Mouse (Mus musculus): ENCODE results near the gene Rapgef1. TPM values are rescaled to one million over a fixed set of nuclear protein-coding genes. Genes with fewer than 3 reads are reported as not detected.

The Rapgef1 gene
- polyA plus RNA-seq, 1 experiment from 2014 or later = 17.3 TPM

DNA sequence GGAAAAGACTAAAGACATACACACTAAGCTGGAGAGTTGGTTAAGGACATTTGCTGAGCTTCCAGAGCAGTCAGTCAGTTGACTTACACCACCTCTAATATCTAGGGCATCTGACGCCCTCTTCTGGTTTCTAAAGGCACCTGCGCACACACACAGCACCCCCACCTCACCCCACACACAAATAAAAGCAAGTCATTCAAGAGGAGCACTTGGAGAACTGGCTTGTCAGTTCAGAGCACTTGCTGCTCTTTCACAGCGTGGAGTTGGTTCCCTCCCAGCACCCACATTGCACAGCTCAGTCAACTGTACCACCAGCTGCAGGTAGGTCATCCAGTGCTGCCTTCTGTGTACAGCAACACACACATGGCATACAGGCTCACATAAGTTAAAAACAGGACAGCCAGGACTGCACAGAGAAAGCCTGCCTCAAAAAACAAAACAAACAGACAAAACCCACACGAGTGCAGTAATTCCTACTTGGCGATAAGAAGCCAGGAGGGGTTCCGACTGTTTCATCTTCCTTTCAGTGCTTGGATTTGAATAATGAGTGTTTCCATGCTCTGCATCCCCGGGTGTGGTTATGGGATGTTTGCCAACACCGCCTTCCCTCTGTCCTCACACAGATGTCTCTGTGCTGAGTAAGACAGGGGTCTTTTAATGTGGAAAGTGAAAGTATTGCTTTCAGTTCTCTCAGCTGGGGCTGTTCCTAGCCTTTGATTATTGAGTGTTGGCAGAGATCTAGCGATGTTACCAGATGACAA lies 50.9 kb downstream of the Rapgef1 start:
- ATAC-seq = peak; percentile 55; the same call in 1 of the 2 replicates

DNA sequence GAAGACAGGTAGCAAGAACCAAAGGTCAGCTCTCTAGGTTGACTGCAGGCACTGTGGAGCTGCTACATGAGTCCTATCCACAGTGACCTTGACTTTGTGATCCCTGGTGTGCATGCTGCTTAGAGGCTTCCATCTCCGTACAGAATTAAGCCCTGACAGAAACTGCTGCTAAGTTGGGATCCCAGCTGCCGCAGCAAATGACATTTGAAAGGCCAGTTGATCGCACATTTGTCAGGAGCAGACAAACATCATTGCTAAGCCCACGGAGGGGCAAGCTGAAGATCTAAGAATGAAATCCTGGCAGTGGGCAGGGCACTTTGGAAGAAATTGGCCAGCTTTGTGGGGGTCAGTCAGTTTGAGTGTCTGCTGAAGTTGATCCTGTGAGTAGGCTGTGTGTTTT lies 51.9 kb downstream of the Rapgef1 start:
- Histone ChIP-seq H3K4me1 (ENCODE audit: control insufficient read depth, insufficient read depth, low read length) (peaks cover 27% of the 10 kb centered on the region), H3K4me2 (ENCODE audit: low read length) (no peak overlapping the region), H3K36me3 (ENCODE audit: control insufficient read depth, insufficient read depth, low read length) (no peaks in the 10 kb centered on the region), H3K4me3 (ENCODE audit: low read depth, low read length) (no peak overlapping the region), H3K9me3 (replicated peaks; ENCODE audit: control insufficient read depth, low read length) (no peaks in the 10 kb centered on the region), H3K27me3 (replicated peaks; ENCODE audit: control insufficient read depth, insufficient read depth, low read length) (no peaks in the 10 kb centered on the region), H3K9ac (ENCODE audit: low read length) (no peak overlapping the region), H3K27ac (ENCODE audit: low read depth, low read length) (no peak overlapping the region)
- ATAC-seq = no peak
- DNase-seq (ENCODE audit: low spot score) = no peak
- 80% methylated on average over 4 of the region's 4 CpGs for WGBS

More for the DNA sequence above, 50.9 kb downstream of the Rapgef1 start:
- Histone ChIP-seq H3K9me3 (replicated peaks; ENCODE audit: control insufficient read depth, low read length) (no peaks in the 10 kb centered on the region), H3K36me3 (ENCODE audit: control insufficient read depth, insufficient read depth, low read length) (no peaks in the 10 kb centered on the region), H3K27me3 (replicated peaks; ENCODE audit: control insufficient read depth, insufficient read depth, low read length) (no peaks in the 10 kb centered on the region), H3K9ac (ENCODE audit: low read length) (no peak overlapping the region), H3K4me2 (ENCODE audit: low read length) (no peak overlapping the region), H3K4me3 (ENCODE audit: low read depth, low read length) (no peak overlapping the region), H3K4me1 (ENCODE audit: control insufficient read depth, insufficient read depth, low read length) (peaks cover 27% of the 10 kb centered on the region), H3K27ac (ENCODE audit: low read depth, low read length) (peak overlapping the region; percentile 10; the same call in 1 of the 2 replicates)
- DNase-seq (ENCODE audit: low spot score) = peak; percentile 76
- WGBS = 31% methylated on average over 9 of the region's 9 CpGs

DNA sequence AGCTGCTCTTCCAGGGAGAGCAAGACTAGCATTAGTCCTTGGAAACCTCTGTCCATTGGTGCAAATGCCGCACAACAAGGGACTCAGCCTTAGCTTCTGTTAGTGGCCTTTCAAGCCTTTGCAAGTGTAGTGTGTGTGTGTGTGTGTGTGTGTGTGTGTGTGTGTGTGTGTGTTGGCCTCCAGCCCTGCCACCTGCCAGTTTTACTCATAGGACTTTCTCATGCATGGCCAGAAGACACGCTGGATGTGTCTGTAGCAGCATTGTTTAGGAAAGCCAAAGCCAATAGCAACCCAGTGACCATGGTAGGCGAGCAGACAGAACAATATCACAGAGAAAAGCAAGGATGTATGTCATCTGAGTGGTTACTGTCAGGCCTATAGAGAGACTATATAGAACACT lies 52.3 kb downstream of the Rapgef1 start:
- no peak overlapping the region for H3K27ac ChIP-seq (ENCODE audit: low read depth, low read length)
- H3K9ac ChIP-seq (ENCODE audit: low read length) = no peak overlapping the region
- no peak for DNase-seq (ENCODE audit: low spot score)
- no peak for ATAC-seq
- no peaks in the 10 kb centered on the region for H3K9me3 ChIP-seq (replicated peaks; ENCODE audit: control insufficient read depth, low read length)
- H3K4me1 ChIP-seq (ENCODE audit: control insufficient read depth, insufficient read depth, low read length) = peaks cover 23% of the 10 kb centered on the region
- no peak overlapping the region for H3K4me2 ChIP-seq (ENCODE audit: low read length)
- no peaks in the 10 kb centered on the region for H3K27me3 ChIP-seq (replicated peaks; ENCODE audit: control insufficient read depth, insufficient read depth, low read length)
- no peak overlapping the region for H3K4me3 ChIP-seq (ENCODE audit: low read depth, low read length)
- H3K36me3 ChIP-seq (ENCODE audit: control insufficient read depth, insufficient read depth, low read length) = no peaks in the 10 kb centered on the region
- 84% methylated on average over 3 of the region's 3 CpGs for WGBS

DNA sequence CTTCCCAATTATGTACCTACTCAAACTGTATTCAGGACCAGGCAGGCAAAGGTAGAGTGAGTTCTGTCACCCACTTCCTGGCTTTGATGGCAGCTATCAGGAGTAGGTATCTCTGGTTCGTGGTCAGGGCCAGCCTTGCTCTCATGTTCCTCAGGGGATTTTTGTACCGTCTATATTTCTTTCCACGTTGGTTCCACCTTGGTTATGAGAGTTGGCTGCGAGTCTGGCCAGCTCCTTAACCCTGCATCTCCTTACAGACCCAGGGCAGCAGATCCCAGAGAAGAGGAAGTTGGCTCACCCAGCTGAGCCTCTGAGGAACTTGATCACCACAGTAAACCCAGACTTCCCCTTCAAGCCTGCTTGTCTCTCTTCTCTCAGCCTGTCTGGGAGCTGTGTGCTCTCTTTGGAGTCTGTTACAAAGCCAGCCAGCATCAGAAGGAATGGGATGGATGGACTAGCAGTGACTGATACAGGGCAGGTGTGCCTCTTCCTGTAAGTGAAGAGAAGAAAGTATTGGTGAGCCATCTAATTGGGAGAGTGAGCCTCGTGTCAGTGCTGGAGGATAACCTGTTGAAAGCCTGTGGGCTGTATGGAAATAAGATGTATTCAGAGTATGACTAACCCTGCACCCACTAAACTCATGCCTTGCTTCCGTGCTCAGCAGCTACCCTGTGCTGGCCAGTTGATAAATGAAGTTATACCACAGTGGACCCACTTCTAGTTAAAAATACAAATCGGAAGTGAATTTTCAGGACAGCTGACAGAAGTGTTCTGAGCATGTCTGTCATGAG lies 53.4 kb downstream of the Rapgef1 start:
- Histone ChIP-seq H3K4me2 (ENCODE audit: low read length) (no peak overlapping the region), H3K27ac (ENCODE audit: low read depth, low read length) (no peak overlapping the region), H3K27me3 (replicated peaks; ENCODE audit: control insufficient read depth, insufficient read depth, low read length) (no peaks in the 10 kb centered on the region), H3K36me3 (ENCODE audit: control insufficient read depth, insufficient read depth, low read length) (no peaks in the 10 kb centered on the region), H3K4me3 (ENCODE audit: low read depth, low read length) (no peak overlapping the region), H3K9me3 (replicated peaks; ENCODE audit: control insufficient read depth, low read length) (no peaks in the 10 kb centered on the region), H3K4me1 (ENCODE audit: control insufficient read depth, insufficient read depth, low read length) (peaks cover 20% of the 10 kb centered on the region), H3K9ac (ENCODE audit: low read length) (no peak overlapping the region)
- no peak for ATAC-seq
- 90% methylated on average over 7 of the region's 7 CpGs for WGBS
- DNase-seq (ENCODE audit: low spot score) = no peak

DNA sequence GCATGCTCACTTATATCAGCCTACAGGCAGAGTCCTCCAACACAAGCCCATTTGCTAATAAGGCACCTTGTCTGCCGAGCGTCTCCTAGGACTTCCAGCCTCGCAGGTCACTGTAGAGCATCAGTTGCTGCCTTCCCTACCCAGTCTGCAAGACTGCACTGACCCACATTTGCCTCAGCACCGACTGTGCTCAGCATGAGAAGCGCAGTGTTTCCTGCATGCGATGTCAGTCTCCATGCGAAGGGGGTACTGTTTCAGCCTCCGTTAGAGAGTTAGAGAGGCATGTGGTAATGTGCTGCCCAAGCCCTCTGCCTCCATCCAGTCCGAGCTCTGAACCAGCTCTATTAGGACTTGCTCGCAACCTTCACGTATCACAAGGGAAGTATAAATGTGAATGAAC lies 54.6 kb downstream of the Rapgef1 start:
- Histone ChIP-seq H3K27ac (ENCODE audit: low read depth, low read length) (no peak overlapping the region), H3K4me1 (ENCODE audit: control insufficient read depth, insufficient read depth, low read length) (peaks cover 20% of the 10 kb centered on the region), H3K27me3 (replicated peaks; ENCODE audit: control insufficient read depth, insufficient read depth, low read length) (no peaks in the 10 kb centered on the region), H3K4me3 (ENCODE audit: low read depth, low read length) (no peak overlapping the region), H3K9ac (ENCODE audit: low read length) (no peak overlapping the region), H3K36me3 (ENCODE audit: control insufficient read depth, insufficient read depth, low read length) (peaks cover under 1% of the 10 kb centered on the region; the same call in 1 of the 2 replicates), H3K4me2 (ENCODE audit: low read length) (no peak overlapping the region), H3K9me3 (replicated peaks; ENCODE audit: control insufficient read depth, low read length) (no peaks in the 10 kb centered on the region)
- DNase-seq (ENCODE audit: low spot score) (no peak), ATAC-seq (no peak)
- WGBS = 80% methylated on average over 11 of the region's 11 CpGs

DNA sequence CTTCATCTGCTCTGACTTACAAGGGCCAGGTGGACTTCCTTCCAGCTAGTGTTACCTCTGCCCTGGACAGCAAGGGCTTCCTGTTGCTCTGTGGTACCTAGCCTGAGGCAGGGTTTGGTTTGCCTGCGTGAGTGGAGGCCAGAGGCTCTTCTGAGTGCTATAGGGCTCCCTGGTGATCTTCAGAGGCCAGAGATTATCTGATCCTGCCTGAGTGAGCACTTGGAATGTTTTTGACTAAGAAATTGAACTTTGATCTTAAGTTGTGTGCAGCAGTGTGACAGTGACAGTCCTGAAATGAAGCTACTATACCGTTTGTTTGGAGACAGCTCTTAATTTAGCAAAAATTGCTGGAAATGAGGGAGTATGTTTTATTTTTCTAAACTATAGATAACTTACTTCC lies 55.0 kb downstream of the Rapgef1 start:
- H3K4me3 ChIP-seq (ENCODE audit: low read depth, low read length) = no peak overlapping the region
- DNase-seq (ENCODE audit: low spot score) (no peak), ATAC-seq (no peak)
- 39% methylated on average over 2 of the region's 2 CpGs for WGBS
- peaks cover 15% of the 10 kb centered on the region for H3K4me1 ChIP-seq (ENCODE audit: control insufficient read depth, insufficient read depth, low read length)
- no peak overlapping the region for H3K27ac ChIP-seq (ENCODE audit: low read depth, low read length)
- H3K9me3 ChIP-seq (replicated peaks; ENCODE audit: control insufficient read depth, low read length) = no peaks in the 10 kb centered on the region
- no peaks in the 10 kb centered on the region for H3K27me3 ChIP-seq (replicated peaks; ENCODE audit: control insufficient read depth, insufficient read depth, low read length)
- no peak overlapping the region for H3K4me2 ChIP-seq (ENCODE audit: low read length)
- peaks cover 5% of the 10 kb centered on the region; the same call in 1 of the 2 replicates for H3K36me3 ChIP-seq (ENCODE audit: control insufficient read depth, insufficient read depth, low read length)
- no peak overlapping the region for H3K9ac ChIP-seq (ENCODE audit: low read length)

DNA sequence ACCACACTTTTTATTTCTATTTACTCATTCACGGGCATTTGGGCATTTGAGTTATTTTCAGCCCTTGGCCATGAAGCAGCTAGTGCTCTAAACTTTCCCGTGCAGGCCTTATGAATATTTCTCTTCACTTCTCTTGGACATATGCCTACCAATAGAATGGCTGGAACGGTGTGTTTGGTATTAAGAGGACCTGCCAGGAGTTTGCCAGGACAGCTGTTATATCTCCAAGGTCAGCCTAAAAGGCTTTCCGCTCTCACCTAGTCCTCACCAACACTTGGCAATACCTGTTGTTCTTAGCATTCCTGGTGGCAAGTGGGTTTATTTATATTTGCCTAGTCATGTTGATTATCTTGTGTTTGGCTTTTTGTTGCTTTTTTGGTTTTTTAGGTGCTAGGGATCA lies 56.3 kb downstream of the Rapgef1 start:
- H3K27me3 ChIP-seq (replicated peaks; ENCODE audit: control insufficient read depth, insufficient read depth, low read length) = no peaks in the 10 kb centered on the region
- no peak overlapping the region for H3K4me2 ChIP-seq (ENCODE audit: low read length)
- WGBS = 87% methylated on average over 4 of the region's 4 CpGs
- no peak overlapping the region for H3K27ac ChIP-seq (ENCODE audit: low read depth, low read length)
- no peak overlapping the region for H3K4me3 ChIP-seq (ENCODE audit: low read depth, low read length)
- DNase-seq (ENCODE audit: low spot score) (no peak), ATAC-seq (no peak)
- H3K9me3 ChIP-seq (replicated peaks; ENCODE audit: control insufficient read depth, low read length) = no peaks in the 10 kb centered on the region
- no peak overlapping the region for H3K9ac ChIP-seq (ENCODE audit: low read length)
- H3K4me1 ChIP-seq (ENCODE audit: control insufficient read depth, insufficient read depth, low read length) = peaks cover 2% of the 10 kb centered on the region; the same call in 1 of the 2 replicates
- peaks cover 7% of the 10 kb centered on the region; the same call in 1 of the 2 replicates for H3K36me3 ChIP-seq (ENCODE audit: control insufficient read depth, insufficient read depth, low read length)

DNA sequence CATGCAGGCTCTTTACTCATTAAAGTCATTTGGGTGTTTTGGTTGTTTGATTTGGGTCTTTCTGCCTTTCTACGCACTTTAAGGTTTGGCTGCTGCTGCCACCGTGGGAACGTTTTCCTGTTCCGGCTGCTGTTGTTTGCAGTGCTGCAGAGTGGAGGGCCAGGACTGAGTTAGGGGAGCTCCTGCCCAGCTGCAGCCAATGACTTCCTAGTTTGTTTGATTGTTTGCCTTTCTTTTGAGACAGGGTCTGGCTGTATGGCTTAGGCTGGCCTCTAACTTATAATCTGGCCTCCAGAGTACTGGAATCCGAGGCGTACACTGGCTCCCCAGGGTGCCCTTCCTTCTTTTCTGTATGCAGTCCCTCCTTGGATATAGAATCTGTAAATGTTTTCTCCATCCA lies 57.0 kb downstream of the Rapgef1 start:
- 72% methylated on average over 6 of the region's 6 CpGs for WGBS
- Histone ChIP-seq H3K9ac (ENCODE audit: low read length) (no peak overlapping the region), H3K4me1 (ENCODE audit: control insufficient read depth, insufficient read depth, low read length) (no peaks in the 10 kb centered on the region), H3K27me3 (replicated peaks; ENCODE audit: control insufficient read depth, insufficient read depth, low read length) (no peaks in the 10 kb centered on the region), H3K36me3 (ENCODE audit: control insufficient read depth, insufficient read depth, low read length) (peaks cover 7% of the 10 kb centered on the region; the same call in 1 of the 2 replicates), H3K4me2 (ENCODE audit: low read length) (no peak overlapping the region), H3K27ac (ENCODE audit: low read depth, low read length) (no peak overlapping the region), H3K9me3 (replicated peaks; ENCODE audit: control insufficient read depth, low read length) (no peaks in the 10 kb centered on the region), H3K4me3 (ENCODE audit: low read depth, low read length) (no peak overlapping the region)
- DNase-seq (ENCODE audit: low spot score) (no peak), ATAC-seq (no peak)

DNA sequence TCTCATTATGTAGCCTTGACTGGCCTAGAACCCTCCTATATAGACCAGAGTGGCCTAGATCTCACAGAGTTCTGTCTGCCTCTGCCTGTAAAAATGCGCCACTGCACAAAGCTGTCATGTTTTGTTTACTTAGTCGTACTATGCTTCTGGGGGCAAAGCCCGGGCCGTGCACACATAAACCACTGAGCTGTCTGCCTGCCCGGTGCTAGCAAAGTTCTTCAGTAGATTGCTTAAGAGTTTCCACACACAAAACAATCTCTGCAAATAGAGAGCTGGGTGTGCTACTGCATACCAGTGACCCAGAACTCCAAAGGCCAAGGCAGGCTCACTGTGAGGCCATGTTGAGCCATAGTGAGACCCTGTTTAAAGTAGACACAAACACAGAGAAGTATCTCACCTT lies 58.3 kb downstream of the Rapgef1 start:
- ATAC-seq (no peak), DNase-seq (ENCODE audit: low spot score) (no peak)
- Histone ChIP-seq H3K4me3 (ENCODE audit: low read depth, low read length) (no peak overlapping the region), H3K9ac (ENCODE audit: low read length) (no peak overlapping the region), H3K4me1 (ENCODE audit: control insufficient read depth, insufficient read depth, low read length) (no peaks in the 10 kb centered on the region), H3K9me3 (replicated peaks; ENCODE audit: control insufficient read depth, low read length) (no peaks in the 10 kb centered on the region), H3K27me3 (replicated peaks; ENCODE audit: control insufficient read depth, insufficient read depth, low read length) (no peaks in the 10 kb centered on the region), H3K4me2 (ENCODE audit: low read length) (no peak overlapping the region), H3K36me3 (ENCODE audit: control insufficient read depth, insufficient read depth, low read length) (peaks cover 7% of the 10 kb centered on the region; the same call in 1 of the 2 replicates), H3K27ac (ENCODE audit: low read depth, low read length) (no peak overlapping the region)
- 85% methylated on average over 5 of the region's 5 CpGs for WGBS

Measured in forebrain, embryonic 14.5 days (tissue).